Mouse (Mus musculus): Measurements from ENCODE around the gene Dglucy. TPM values are rescaled to one million over a fixed set of nuclear protein-coding genes. Genes with fewer than 3 reads are reported as not detected.

Gene Dglucy
- polyA plus RNA-seq, 1 experiment from 2014 or later: 0.14 TPM

- H3K36me3 ChIP-seq (replicated peaks): peaks cover 100% of the 10 kb centered on the region
- no peaks in the 10 kb centered on the region for H3K27me3 ChIP-seq (ENCODE audit: poor library complexity, severe bottlenecking)
- H3K9me3 ChIP-seq: no peaks in the 10 kb centered on the region
- peaks cover 10% of the 10 kb centered on the region for H3K4me1 ChIP-seq
- H3K27ac ChIP-seq: no peak overlapping the region
- no peak overlapping the region for H3K4me3 ChIP-seq
- peak; percentile 67 for DNase-seq (ENCODE audit: extremely low spot score, low spot score)
- WGBS: 29% methylated on average over 2 of the region's 2 CpGs
Observed at GRCm38 (mm10) chr12:100936116-100936515, 157.3 kb downstream of the Dglucy start.

- no peak overlapping the region for H3K27ac ChIP-seq
- 90% methylated on average over 4 of the region's 4 CpGs for WGBS
- H3K36me3 ChIP-seq (replicated peaks): peaks cover 100% of the 10 kb centered on the region
- no peak for DNase-seq (ENCODE audit: extremely low spot score, low spot score)
- no peaks in the 10 kb centered on the region for H3K9me3 ChIP-seq
- H3K4me1 ChIP-seq: peaks cover 10% of the 10 kb centered on the region
- no peaks in the 10 kb centered on the region for H3K27me3 ChIP-seq (ENCODE audit: poor library complexity, severe bottlenecking)
- H3K4me3 ChIP-seq: no peak overlapping the region
Observed at GRCm38 (mm10) chr12:100936737-100937136, 157.9 kb downstream of the Dglucy start.

GRCm38 (mm10) chr12:100937441-100938360 lies 158.8 kb downstream of the Dglucy start:
- peaks cover 99% of the 10 kb centered on the region for H3K36me3 ChIP-seq (replicated peaks)
- WGBS: 84% methylated on average over 21 of the region's 21 CpGs
- H3K4me1 ChIP-seq: peaks cover 10% of the 10 kb centered on the region
- no peaks in the 10 kb centered on the region for H3K27me3 ChIP-seq (ENCODE audit: poor library complexity, severe bottlenecking)
- H3K9me3 ChIP-seq: no peaks in the 10 kb centered on the region
- no peak overlapping the region for H3K4me3 ChIP-seq
- H3K27ac ChIP-seq: 0 out of 2 replicates have a peak overlapping the region, but pooled peaks have one; percentile 2
- no peak for DNase-seq (ENCODE audit: extremely low spot score, low spot score)

- no peaks in the 10 kb centered on the region for H3K9me3 ChIP-seq
- H3K36me3 ChIP-seq (replicated peaks): peaks cover 99% of the 10 kb centered on the region
- WGBS: 93% methylated on average over 3 of the region's 3 CpGs
- no peak overlapping the region for H3K4me3 ChIP-seq
- no peaks in the 10 kb centered on the region for H3K27me3 ChIP-seq (ENCODE audit: poor library complexity, severe bottlenecking)
- no peak overlapping the region for H3K27ac ChIP-seq
- peaks cover 10% of the 10 kb centered on the region for H3K4me1 ChIP-seq
- no peak for DNase-seq (ENCODE audit: extremely low spot score, low spot score)
Observed at GRCm38 (mm10) chr12:100941361-100941760, 162.5 kb downstream of the Dglucy start.

GRCm38 (mm10) chr12:100943146-100943545 lies 164.3 kb downstream of the Dglucy start:
- no peak overlapping the region for H3K4me3 ChIP-seq

GRCm38 (mm10) chr12:100944921-100945336 lies 166.1 kb downstream of the Dglucy start:
- H3K27me3 ChIP-seq (ENCODE audit: poor library complexity, severe bottlenecking): no peaks in the 10 kb centered on the region
- 91% methylated on average over 21 of the region's 21 CpGs for WGBS
- no peaks in the 10 kb centered on the region for H3K9me3 ChIP-seq
- H3K27ac ChIP-seq: no peak overlapping the region
- H3K4me3 ChIP-seq: no peak overlapping the region
- peaks cover 99% of the 10 kb centered on the region for H3K36me3 ChIP-seq (replicated peaks)
- H3K4me1 ChIP-seq: no peaks in the 10 kb centered on the region
- no peak for DNase-seq (ENCODE audit: extremely low spot score, low spot score)

More at GRCm38 (mm10) chr12:100943146-100943545, 164.3 kb downstream of the Dglucy start:
- no peak for DNase-seq (ENCODE audit: extremely low spot score, low spot score)
- no peaks in the 10 kb centered on the region for H3K27me3 ChIP-seq (ENCODE audit: poor library complexity, severe bottlenecking)
- peaks cover 99% of the 10 kb centered on the region for H3K36me3 ChIP-seq (replicated peaks)
- 86% methylated on average over 4 of the region's 4 CpGs for WGBS
- no peaks in the 10 kb centered on the region for H3K9me3 ChIP-seq
- H3K27ac ChIP-seq: no peak overlapping the region
- H3K4me1 ChIP-seq: no peaks in the 10 kb centered on the region

- H3K27ac ChIP-seq: no peak overlapping the region
- no peaks in the 10 kb centered on the region for H3K27me3 ChIP-seq (ENCODE audit: poor library complexity, severe bottlenecking)
- H3K4me3 ChIP-seq: no peak overlapping the region
- no peaks in the 10 kb centered on the region for H3K4me1 ChIP-seq
- DNase-seq (ENCODE audit: extremely low spot score, low spot score): no peak
- no peaks in the 10 kb centered on the region for H3K9me3 ChIP-seq
- 96% methylated on average over 12 of the region's 12 CpGs for WGBS
- peaks cover 99% of the 10 kb centered on the region for H3K36me3 ChIP-seq (replicated peaks)
Observed at GRCm38 (mm10) chr12:100945501-100945900, 166.6 kb downstream of the Dglucy start.

GRCm38 (mm10) chr12:100945948-100946347 lies 167.1 kb downstream of the Dglucy start:
- no peak for DNase-seq (ENCODE audit: extremely low spot score, low spot score)
- 94% methylated on average over 12 of the region's 12 CpGs for WGBS
- Histone ChIP-seq H3K36me3 (replicated peaks) (peaks cover 99% of the 10 kb centered on the region), H3K27ac (no peak overlapping the region), H3K27me3 (ENCODE audit: poor library complexity, severe bottlenecking) (no peaks in the 10 kb centered on the region), H3K4me3 (no peak overlapping the region), H3K9me3 (no peaks in the 10 kb centered on the region), H3K4me1 (no peaks in the 10 kb centered on the region)

Other genes starting within 250 kb of the Dglucy start
- 2.7 and 2.8 TPM in 2 replicates for gene Rps6ka5, start 52.1 kb upstream of the Dglucy start, polyA plus RNA-seq (2016; fragmentation: Nextera tagmentation; extraction: Ambion mirVana)
- gene Gpr68, start 129.1 kb downstream of the Dglucy start, polyA plus RNA-seq (2016; fragmentation: Nextera tagmentation; extraction: Ambion mirVana): 0.30 and 0.36 TPM in 2 replicates
- gene Ccdc88c, start 250.0 kb downstream of the Dglucy start, polyA plus RNA-seq (2016; fragmentation: Nextera tagmentation; extraction: Ambion mirVana): 19.8 and 22.6 TPM in 2 replicates

Data from forebrain, embryonic 10.5 days (tissue).